Mouse (Mus musculus): Measurements from ENCODE around the gene Exoc3l2. TPM values are rescaled to one million over a fixed set of nuclear protein-coding genes. Genes with fewer than 3 reads are reported as not detected.

Exoc3l2 gene
- polyA plus RNA-seq, 2 experiments, result 1.9 to 3.5 TPM

- Histone ChIP-seq H3K4me1 (ENCODE audit: control insufficient read depth, insufficient read depth, low read length) (peaks cover 9% of the 10 kb centered on the region; the same call in 1 of the 2 replicates), H3K9me3 (ENCODE audit: control insufficient read depth, low read length) (no peaks in the 10 kb centered on the region), H3K27me3 (ENCODE audit: control insufficient read depth, insufficient read depth, low read length) (peaks cover 7% of the 10 kb centered on the region), H3K4me2 (replicated peaks; ENCODE audit: low read depth, low read length, severe bottlenecking) (peak overlapping the region; percentile 38), H3K4me3 (replicated peaks; ENCODE audit: low read length) (peak overlapping the region; percentile 2; the same call in 1 of the 2 replicates), H3K27ac (replicated peaks; ENCODE audit: low read depth, low read length) (peak overlapping the region; percentile 73), H3K36me3 (ENCODE audit: control insufficient read depth, insufficient read depth, low read length) (no peaks in the 10 kb centered on the region), H3K9ac (ENCODE audit: low read depth, low read length, severe bottlenecking) (peak overlapping the region; percentile 40)
- DNase-seq (ENCODE audit: low spot score) (peak; percentile 52), ATAC-seq (ENCODE audit: low FRiP score, low read depth) (peak; percentile 60)
- no peak for TF ChIP-seq POLR2A (IDR thresholded peaks at IDR 0.05; ENCODE audit: borderline replicate concordance, extremely low read depth, insufficient read depth, insufficient read length)
- 7% methylated on average over 22 of the region's 22 CpGs for WGBS
These were observed 1.5 kb downstream of the Exoc3l2 start for GRCm38 (mm10) chr7:19464367-19465307.

GRCm38 (mm10) chr7:19466602-19467145 is 3.5 kb downstream of the Exoc3l2 start:
- Histone ChIP-seq H3K9me3 (ENCODE audit: control insufficient read depth, low read length) (no peaks in the 10 kb centered on the region), H3K27ac (replicated peaks; ENCODE audit: low read depth, low read length) (no peak overlapping the region), H3K4me3 (replicated peaks; ENCODE audit: low read length) (no peak overlapping the region), H3K36me3 (ENCODE audit: control insufficient read depth, insufficient read depth, low read length) (no peaks in the 10 kb centered on the region), H3K4me1 (ENCODE audit: control insufficient read depth, insufficient read depth, low read length) (peaks cover 9% of the 10 kb centered on the region; the same call in 1 of the 2 replicates), H3K4me2 (replicated peaks; ENCODE audit: low read depth, low read length, severe bottlenecking) (no peak overlapping the region), H3K27me3 (ENCODE audit: control insufficient read depth, insufficient read depth, low read length) (peaks cover 22% of the 10 kb centered on the region), H3K9ac (ENCODE audit: low read depth, low read length, severe bottlenecking) (no peak overlapping the region)
- no peak for TF ChIP-seq POLR2A (IDR thresholded peaks at IDR 0.05; ENCODE audit: borderline replicate concordance, extremely low read depth, insufficient read depth, insufficient read length)
- DNase-seq (ENCODE audit: low spot score), result no peak
- no peak for ATAC-seq (ENCODE audit: low FRiP score, low read depth)
- WGBS, result 71% methylated on average over 5 of the region's 5 CpGs

- H3K4me2 ChIP-seq (replicated peaks; ENCODE audit: low read depth, low read length, severe bottlenecking), result no peak overlapping the region
These were observed 4.5 kb downstream of the Exoc3l2 start for GRCm38 (mm10) chr7:19467638-19468037.

GRCm38 (mm10) chr7:19468279-19468678 is 5.1 kb downstream of the Exoc3l2 start:
- Histone ChIP-seq H3K4me3 (replicated peaks; ENCODE audit: low read length) (no peak overlapping the region), H3K4me2 (replicated peaks; ENCODE audit: low read depth, low read length, severe bottlenecking) (no peak overlapping the region), H3K4me1 (ENCODE audit: control insufficient read depth, insufficient read depth, low read length) (peaks cover 9% of the 10 kb centered on the region), H3K36me3 (ENCODE audit: control insufficient read depth, insufficient read depth, low read length) (no peaks in the 10 kb centered on the region), H3K9ac (ENCODE audit: low read depth, low read length, severe bottlenecking) (no peak overlapping the region), H3K9me3 (ENCODE audit: control insufficient read depth, low read length) (no peaks in the 10 kb centered on the region), H3K27me3 (ENCODE audit: control insufficient read depth, insufficient read depth, low read length) (peaks cover 32% of the 10 kb centered on the region), H3K27ac (replicated peaks; ENCODE audit: low read depth, low read length) (no peak overlapping the region)
- ATAC-seq (ENCODE audit: low FRiP score, low read depth), result no peak
- WGBS, result 76% methylated on average over 12 of the region's 12 CpGs
- no peak for TF ChIP-seq POLR2A (IDR thresholded peaks at IDR 0.05; ENCODE audit: borderline replicate concordance, extremely low read depth, insufficient read depth, insufficient read length)
- no peak for DNase-seq (ENCODE audit: low spot score)

More at GRCm38 (mm10) chr7:19467638-19468037, 4.5 kb downstream of the Exoc3l2 start:
- Histone ChIP-seq H3K9me3 (ENCODE audit: control insufficient read depth, low read length) (no peaks in the 10 kb centered on the region), H3K4me3 (replicated peaks; ENCODE audit: low read length) (no peak overlapping the region), H3K27ac (replicated peaks; ENCODE audit: low read depth, low read length) (no peak overlapping the region), H3K36me3 (ENCODE audit: control insufficient read depth, insufficient read depth, low read length) (no peaks in the 10 kb centered on the region), H3K4me1 (ENCODE audit: control insufficient read depth, insufficient read depth, low read length) (peaks cover 9% of the 10 kb centered on the region; the same call in 1 of the 2 replicates), H3K27me3 (ENCODE audit: control insufficient read depth, insufficient read depth, low read length) (peaks cover 32% of the 10 kb centered on the region), H3K9ac (ENCODE audit: low read depth, low read length, severe bottlenecking) (no peak overlapping the region)
- 36% methylated on average over 6 of the region's 6 CpGs for WGBS
- no peak for DNase-seq (ENCODE audit: low spot score)
- no peak for ATAC-seq (ENCODE audit: low FRiP score, low read depth)
- no peak for TF ChIP-seq POLR2A (IDR thresholded peaks at IDR 0.05; ENCODE audit: borderline replicate concordance, extremely low read depth, insufficient read depth, insufficient read length)

GRCm38 (mm10) chr7:19469404-19469803 is 6.3 kb downstream of the Exoc3l2 start:
- no peaks in the 10 kb centered on the region for H3K9me3 ChIP-seq (ENCODE audit: control insufficient read depth, low read length)
- no peak overlapping the region for H3K27ac ChIP-seq (replicated peaks; ENCODE audit: low read depth, low read length)
- no peak overlapping the region for H3K4me3 ChIP-seq (replicated peaks; ENCODE audit: low read length)
- peaks cover 9% of the 10 kb centered on the region for H3K4me1 ChIP-seq (ENCODE audit: control insufficient read depth, insufficient read depth, low read length)
- DNase-seq (ENCODE audit: low spot score) (no peak), ATAC-seq (ENCODE audit: low FRiP score, low read depth) (no peak)
- no peak overlapping the region for H3K9ac ChIP-seq (ENCODE audit: low read depth, low read length, severe bottlenecking)
- no peak overlapping the region for H3K4me2 ChIP-seq (replicated peaks; ENCODE audit: low read depth, low read length, severe bottlenecking)
- peaks cover 32% of the 10 kb centered on the region for H3K27me3 ChIP-seq (ENCODE audit: control insufficient read depth, insufficient read depth, low read length)
- 28% methylated on average over 23 of the region's 23 CpGs for WGBS
- no peaks in the 10 kb centered on the region for H3K36me3 ChIP-seq (ENCODE audit: control insufficient read depth, insufficient read depth, low read length)
- no peak for TF ChIP-seq POLR2A (IDR thresholded peaks at IDR 0.05; ENCODE audit: borderline replicate concordance, extremely low read depth, insufficient read depth, insufficient read length)
